Mouse (Mus musculus) mouse trophoblast stem cell (cell line): ENCODE measurements around the gene Apbb2.

Experiments
- in situ Hi-C, 2 experiments: fragments of 300-500 bp; cut with MseI, MboI; formaldehyde crosslinking; loops; 2 replicates in 1 of 2; 3 replicates in 1 of 2; pipeline ENCODE4 v1.15.1; 2025

The Apbb2 gene

GRCm38 (mm10) chr5:66491907-66492562, 126.5 kb downstream of the Apbb2 start:
- in situ Hi-C loops: no loop called here

GRCm38 (mm10) chr5:66486028-66486427, 132.6 kb downstream of the Apbb2 start:
- in situ Hi-C loops: no loop called here

- in situ Hi-C loops: no loop called here
Observed at GRCm38 (mm10) chr5:66476266-66476665, 142.3 kb downstream of the Apbb2 start.

- in situ Hi-C loops: no loop called here
Observed at GRCm38 (mm10) chr5:66475824-66476223, 142.8 kb downstream of the Apbb2 start.

GRCm38 (mm10) chr5:66474153-66474552, 144.4 kb downstream of the Apbb2 start:
- in situ Hi-C loops: no loop called here

- in situ Hi-C loops: no loop called here
Observed at GRCm38 (mm10) chr5:66473599-66473998, 145.0 kb downstream of the Apbb2 start.

- in situ Hi-C loops: no loop called here
Observed at GRCm38 (mm10) chr5:66470837-66471236, 147.7 kb downstream of the Apbb2 start.

- in situ Hi-C loops: no loop called here
Observed at GRCm38 (mm10) chr5:66469685-66470084, 148.9 kb downstream of the Apbb2 start.

- in situ Hi-C loops: no loop called here
Observed at GRCm38 (mm10) chr5:66468331-66469001, 150.1 kb downstream of the Apbb2 start.

GRCm38 (mm10) chr5:66462665-66463064, 155.9 kb downstream of the Apbb2 start:
- in situ Hi-C loops: no loop called here

GRCm38 (mm10) chr5:66458851-66459250, 159.7 kb downstream of the Apbb2 start:
- in situ Hi-C loops: no loop called here

GRCm38 (mm10) chr5:66455271-66455670, 163.3 kb downstream of the Apbb2 start:
- in situ Hi-C loops: no loop called here

GRCm38 (mm10) chr5:66454826-66455225, 163.8 kb downstream of the Apbb2 start:
- in situ Hi-C loops: no loop called here

- in situ Hi-C loops: no loop called here
Observed at GRCm38 (mm10) chr5:66453106-66453505, 165.5 kb downstream of the Apbb2 start.

- in situ Hi-C loops: no loop called here
Observed at GRCm38 (mm10) chr5:66451561-66451960, 167.0 kb downstream of the Apbb2 start.

GRCm38 (mm10) chr5:66445497-66445896, 173.1 kb downstream of the Apbb2 start:
- in situ Hi-C loops: no loop called here

- in situ Hi-C loops: no loop called here
Observed at GRCm38 (mm10) chr5:66442260-66442659, 176.3 kb downstream of the Apbb2 start.

- in situ Hi-C loops: no loop called here
Observed at GRCm38 (mm10) chr5:66436791-66437246, 181.8 kb downstream of the Apbb2 start.

GRCm38 (mm10) chr5:66435158-66435557, 183.4 kb downstream of the Apbb2 start:
- in situ Hi-C loops: no loop called here

GRCm38 (mm10) chr5:66429076-66429475, 189.5 kb downstream of the Apbb2 start:
- in situ Hi-C loops: loop anchor here in 1 of 2 experiments (10.0 kb wide), 1 partner anchor 186 kb away; the partner anchor contains the start of gene Apbb2

- in situ Hi-C loops: loop anchor here in 1 of 2 experiments (10.0 kb wide), 1 partner anchor 187 kb away; the partner anchor contains the start of gene Apbb2
Observed at GRCm38 (mm10) chr5:66428071-66428470, 190.5 kb downstream of the Apbb2 start.

GRCm38 (mm10) chr5:66423909-66424308, 194.7 kb downstream of the Apbb2 start:
- in situ Hi-C loops: loop anchor here in 1 of 2 experiments (10.0 kb wide), 1 partner anchor 191 kb away; the partner anchor contains the start of gene Apbb2

GRCm38 (mm10) chr5:66423466-66423865, 195.1 kb downstream of the Apbb2 start:
- in situ Hi-C loops: loop anchor here in 1 of 2 experiments (10.0 kb wide), 1 partner anchor 191 kb away; the partner anchor contains the start of gene Apbb2
